Mouse (Mus musculus) myocyte (in vitro differentiated cells): Measurements from ENCODE around the gene Lkaaear1.

Source experiments
- CEBPB ChIP-seq: IDR thresholded peaks from 2 replicates; pipeline ENCODE4 v1.6.1; 2011; ENCODE audit warnings: mild to moderate bottlenecking, moderate library complexity; ENCODE audit not compliant: poor library complexity, insufficient read depth, severe bottlenecking
- E2F4 ChIP-seq: IDR thresholded peaks from one replicate; pipeline ENCODE4 v1.6.1; 2011; ENCODE audit warnings: mild to moderate bottlenecking, control low read depth, moderate library complexity; ENCODE audit not compliant: insufficient read depth
- MAX ChIP-seq: IDR thresholded peaks from one replicate; pipeline ENCODE4 v1.6.1; 2011; ENCODE audit warnings: low read depth, mild to moderate bottlenecking, control low read depth
- MYOD1 ChIP-seq, 3 experiments: IDR thresholded peaks; one replicate each; pipeline ENCODE4 v1.6.1; 2011; ENCODE audit warnings: control low read depth in 2 of 3, low read depth in 2 of 3, mild to moderate bottlenecking in 2 of 3, moderate library complexity in 1 of 3; ENCODE audit not compliant: insufficient read length in 2 of 3, control insufficient read depth in 1 of 3
- MYOG ChIP-seq, 3 experiments: IDR thresholded peaks; one replicate each; pipeline ENCODE4 v1.6.1; 2011; ENCODE audit warnings: control low read depth in 2 of 3, low read depth in 2 of 3, mild to moderate bottlenecking in 2 of 3; ENCODE audit not compliant: insufficient read length in 2 of 3, control insufficient read depth in 1 of 3, insufficient read depth in 1 of 3
- POLR2A ChIP-seq: IDR thresholded peaks from one replicate; pipeline ENCODE4 v1.6.1; 2011; ENCODE audit warnings: low read depth, mild to moderate bottlenecking, control low read depth, moderate library complexity; ENCODE audit not compliant: insufficient read length
- POLR2AphosphoS2 ChIP-seq: IDR thresholded peaks from one replicate; pipeline ENCODE4 v1.6.1; 2011; ENCODE audit warnings: low read depth, control low read depth; ENCODE audit not compliant: insufficient read length
- TCF12 ChIP-seq: IDR thresholded peaks from one replicate; pipeline ENCODE4 v1.6.1; 2011; ENCODE audit warnings: mild to moderate bottlenecking, control low read depth; ENCODE audit not compliant: poor library complexity, insufficient read depth, severe bottlenecking
- TCF3 ChIP-seq: IDR thresholded peaks from one replicate; pipeline ENCODE4 v1.6.1; 2011; ENCODE audit warnings: low read depth, control low read depth; ENCODE audit not compliant: insufficient read length
- USF1 ChIP-seq: IDR thresholded peaks from one replicate; pipeline ENCODE4 v1.6.1; 2011; ENCODE audit warnings: low read depth, mild to moderate bottlenecking, control low read depth, moderate library complexity

DNA sequence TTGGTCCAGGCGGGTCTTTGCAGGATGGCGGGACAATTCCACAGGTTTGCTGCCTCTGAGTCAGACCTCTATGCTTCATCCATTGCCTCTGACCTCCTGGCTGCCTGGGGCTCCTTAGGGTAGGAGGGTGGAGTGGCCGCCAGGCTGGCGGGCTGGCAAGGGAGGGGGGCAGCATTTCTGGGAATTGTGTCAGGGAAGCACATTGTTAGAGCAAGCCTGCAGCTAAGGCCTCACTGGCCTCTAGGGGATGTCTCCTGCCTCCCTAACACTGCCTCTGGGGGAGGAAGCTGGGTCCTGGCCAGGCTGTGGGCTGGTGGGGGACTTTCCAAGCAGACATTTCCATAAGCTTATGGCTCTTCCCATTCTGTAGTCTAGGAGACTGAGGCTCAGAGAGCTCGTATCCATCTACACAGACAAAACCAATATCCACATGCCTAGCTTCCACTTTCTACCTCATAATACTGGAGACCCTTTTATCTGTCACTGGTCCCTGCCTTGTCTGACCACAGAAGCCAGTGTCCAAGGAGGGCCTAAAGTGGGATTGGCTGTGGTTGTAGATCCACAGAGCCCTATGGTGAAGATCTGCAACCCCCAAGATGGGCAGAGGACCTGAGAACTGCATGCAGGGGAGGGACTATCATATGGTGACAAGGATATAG is 21.0 kb downstream of the Lkaaear1 start:
- TF ChIP-seq POLR2A (no peak), CEBPB (no peak), POLR2AphosphoS2 (no peak), MAX (no peak), TCF12 (no peak), E2F4 (no peak), USF1 (no peak), MYOG (IDR thresholded peaks at IDR 0.05; ENCODE audit: control insufficient read depth in 1 of 3, insufficient read depth in 1 of 3, insufficient read length in 2 of 3, low read depth in 2 of 3) (no peak), MYOD1 (IDR thresholded peaks at IDR 0.05; ENCODE audit: control insufficient read depth in 1 of 3, insufficient read length in 2 of 3, low read depth in 2 of 3) (no peak), TCF3 (no peak)
